Mouse (Mus musculus) regulatory T cell (primary cell): ENCODE results near the gene Olfr328.
"Not testable (repeated sequence)": the region's sequence is repeated elsewhere in the genome, so short reads cannot be mapped to it uniquely, and the experiment has no call there.

ENCODE experiments used
- in situ Hi-C: fragments of 300-600 bp; cut with MboI, MseI; formaldehyde crosslinking; loops from one replicate; pipeline ENCODE4 v1.15.1; 2025; ENCODE audit warnings: high pct_unique_total_duplicates

Gene Olfr328

GRCm38 (mm10) chr11:58555536-58555935 lies at the start of gene Olfr328:
Olfr328 (minus strand) TSS chr11:58555636.
- in situ Hi-C loops, result no loop called here

GRCm38 (mm10) chr11:58605228-58605627 lies 49.8 kb upstream of the Olfr328 start:
- in situ Hi-C loops, result no loop called here

- in situ Hi-C loops, result no loop called here
These were observed 49.3 kb upstream of the Olfr328 start for GRCm38 (mm10) chr11:58604688-58605087.

- in situ Hi-C loops, result no loop called here
These were observed 47.5 kb upstream of the Olfr328 start for GRCm38 (mm10) chr11:58602800-58603560.

- in situ Hi-C loops, result no loop called here
These were observed 46.6 kb upstream of the Olfr328 start for GRCm38 (mm10) chr11:58602062-58602461.

GRCm38 (mm10) chr11:58597837-58598236 lies 42.4 kb upstream of the Olfr328 start:
- in situ Hi-C loops, result no loop called here

- in situ Hi-C loops, result no loop called here
These were observed 39.4 kb upstream of the Olfr328 start, which contains the start of gene Olfr324 for GRCm38 (mm10) chr11:58594814-58595213. Olfr324 (plus strand) TSS chr11:58595114.

GRCm38 (mm10) chr11:58588620-58589250 lies 33.3 kb upstream of the Olfr328 start:
- in situ Hi-C loops, result no loop called here

- in situ Hi-C loops, result no loop called here
These were observed 32.5 kb upstream of the Olfr328 start for GRCm38 (mm10) chr11:58587898-58588348.

- in situ Hi-C loops, result no loop called here
These were observed 23.2 kb upstream of the Olfr328 start for GRCm38 (mm10) chr11:58578636-58579035.

GRCm38 (mm10) chr11:58577430-58577829 lies 22.0 kb upstream of the Olfr328 start, which contains the start of gene Olfr325:
Olfr325 (plus strand) TSS chr11:58577730.
- in situ Hi-C loops, result no loop called here

GRCm38 (mm10) chr11:58570405-58570804 lies 15.0 kb upstream of the Olfr328 start, which contains the start of gene Olfr224:
Olfr224 (minus strand) TSS chr11:58570553.
- in situ Hi-C loops, result no loop called here

GRCm38 (mm10) chr11:58546322-58546721 lies 9.1 kb downstream of the Olfr328 start, which contains the start of gene Olfr329-ps:
Olfr329-ps (minus strand) TSS chr11:58546422.
- in situ Hi-C loops, result no loop called here

GRCm38 (mm10) chr11:58534736-58535135 lies 20.7 kb downstream of the Olfr328 start, which contains the start of gene Olfr330:
Olfr330 (minus strand) TSS chr11:58534836.
- in situ Hi-C loops, result not testable (repeated sequence)

- in situ Hi-C loops, result not testable (repeated sequence)
These were observed 35.7 kb downstream of the Olfr328 start for GRCm38 (mm10) chr11:58519756-58520155.

GRCm38 (mm10) chr11:58518916-58519315 lies 36.5 kb downstream of the Olfr328 start:
- in situ Hi-C loops, result not testable (repeated sequence)

- in situ Hi-C loops, result not testable (repeated sequence)
These were observed 46.4 kb downstream of the Olfr328 start for GRCm38 (mm10) chr11:58509058-58509457.

GRCm38 (mm10) chr11:58502472-58502871 lies 53.0 kb downstream of the Olfr328 start, which contains the start of gene Olfr331:
Olfr331 (minus strand) TSS chr11:58502572.
- in situ Hi-C loops, result not testable (repeated sequence)
